Mouse (Mus musculus): ENCODE results near the gene Cfap36. TPM values are rescaled to one million over a fixed set of nuclear protein-coding genes. Genes with fewer than 3 reads are reported as not detected.
A peak's percentile ranks its signal among the peaks of the same experiment; 100 is the strongest.

Gene Cfap36
- polyA plus RNA-seq, 1 experiment from 2014 or later, result 121 TPM

GRCm38 (mm10) chr11:29216196-29216595 is 31.0 kb downstream of the Cfap36 start:
- Histone ChIP-seq H3K27me3 (ENCODE audit: control insufficient read depth, insufficient read depth, low read length) (no peaks in the 10 kb centered on the region), H3K4me2 (replicated peaks) (no peak overlapping the region), H3K27ac (no peak overlapping the region), H3K4me1 (replicated peaks; ENCODE audit: control insufficient read depth, insufficient read depth, low read length) (no peaks in the 10 kb centered on the region), H3K9me3 (ENCODE audit: control insufficient read depth, low read length) (no peaks in the 10 kb centered on the region), H3K4me3 (replicated peaks; ENCODE audit: low read length) (no peak overlapping the region), H3K36me3 (replicated peaks; ENCODE audit: control insufficient read depth, insufficient read depth) (peaks cover 84% of the 10 kb centered on the region), H3K9ac (no peak overlapping the region)
- DNase-seq (ENCODE audit: low spot score) (no peak), ATAC-seq (ENCODE audit: low FRiP score) (no peak)
- WGBS, result 92% methylated on average over 2 of the region's 2 CpGs

GRCm38 (mm10) chr11:29209774-29210173 is 37.4 kb downstream of the Cfap36 start:
- DNase-seq (ENCODE audit: low spot score) (no peak), ATAC-seq (ENCODE audit: low FRiP score) (no peak)
- peaks cover 53% of the 10 kb centered on the region for H3K36me3 ChIP-seq (replicated peaks; ENCODE audit: control insufficient read depth, insufficient read depth)
- WGBS, result 93% methylated on average over 2 of the region's 2 CpGs
- H3K9me3 ChIP-seq (ENCODE audit: control insufficient read depth, low read length), result no peaks in the 10 kb centered on the region
- no peak overlapping the region for H3K4me2 ChIP-seq (replicated peaks)
- no peaks in the 10 kb centered on the region for H3K27me3 ChIP-seq (ENCODE audit: control insufficient read depth, insufficient read depth, low read length)
- no peak overlapping the region for H3K9ac ChIP-seq
- no peaks in the 10 kb centered on the region for H3K4me1 ChIP-seq (replicated peaks; ENCODE audit: control insufficient read depth, insufficient read depth, low read length)
- H3K4me3 ChIP-seq (replicated peaks; ENCODE audit: low read length), result no peak overlapping the region
- H3K27ac ChIP-seq, result no peak overlapping the region

DNA sequence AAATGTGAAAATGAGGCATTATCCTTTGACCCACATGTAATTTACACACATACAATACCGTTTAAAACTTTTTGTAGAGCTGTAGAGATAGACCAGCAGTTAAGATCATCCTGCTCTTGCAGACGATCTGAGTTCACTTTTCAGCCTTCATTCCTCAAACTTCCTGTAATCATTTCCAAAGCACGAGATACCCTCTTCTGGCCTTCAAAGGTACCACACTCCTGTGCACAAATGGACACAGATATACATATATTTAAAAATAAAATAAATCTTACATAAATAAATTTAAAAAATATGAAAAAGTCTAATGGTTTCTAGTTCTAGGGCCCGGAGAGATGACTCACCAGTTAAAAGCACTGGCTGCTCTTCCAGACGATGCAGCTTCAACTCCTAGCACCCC is 43.6 kb downstream of the Cfap36 start:
- H3K4me2 ChIP-seq (replicated peaks), result no peak overlapping the region
- no peak overlapping the region for H3K9ac ChIP-seq
- no peaks in the 10 kb centered on the region for H3K4me1 ChIP-seq (replicated peaks; ENCODE audit: control insufficient read depth, insufficient read depth, low read length)
- WGBS, result 86% methylated on average over 5 of the region's 5 CpGs
- H3K27ac ChIP-seq, result no peak overlapping the region
- no peaks in the 10 kb centered on the region for H3K9me3 ChIP-seq (ENCODE audit: control insufficient read depth, low read length)
- ATAC-seq (ENCODE audit: low FRiP score), result no peak
- no peak overlapping the region for H3K4me3 ChIP-seq (replicated peaks; ENCODE audit: low read length)
- H3K27me3 ChIP-seq (ENCODE audit: control insufficient read depth, insufficient read depth, low read length), result no peaks in the 10 kb centered on the region
- DNase-seq (ENCODE audit: low spot score), result no peak
- peaks cover 62% of the 10 kb centered on the region for H3K36me3 ChIP-seq (replicated peaks; ENCODE audit: control insufficient read depth, insufficient read depth)

DNA sequence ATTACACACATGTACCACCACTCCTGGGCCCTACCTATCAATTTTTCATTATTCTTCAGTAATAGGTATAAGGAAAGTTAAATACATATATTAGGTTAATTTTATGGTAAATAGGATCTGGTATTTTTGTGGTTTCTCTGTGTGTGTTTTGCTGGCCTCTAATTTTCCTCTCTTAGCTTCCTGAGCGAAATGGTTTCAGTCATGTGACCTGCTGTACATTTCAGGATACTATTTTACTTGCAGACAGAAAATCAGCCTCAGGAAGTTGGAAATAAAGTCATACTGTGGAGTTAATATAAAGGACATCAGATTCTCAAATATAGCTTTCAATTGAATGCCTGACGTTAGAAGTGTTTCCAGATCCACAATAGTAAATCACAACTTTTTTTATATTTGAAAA is 58.2 kb downstream of the Cfap36 start:
- H3K4me2 ChIP-seq (replicated peaks), result no peak overlapping the region
- ATAC-seq (ENCODE audit: low FRiP score), result no peak
- H3K36me3 ChIP-seq (replicated peaks; ENCODE audit: control insufficient read depth, insufficient read depth), result peaks cover 67% of the 10 kb centered on the region
- DNase-seq (ENCODE audit: low spot score), result no peak
- no peak overlapping the region for H3K9ac ChIP-seq
- H3K4me1 ChIP-seq (replicated peaks; ENCODE audit: control insufficient read depth, insufficient read depth, low read length), result no peaks in the 10 kb centered on the region
- WGBS, result 90% methylated on average over 2 of the region's 2 CpGs
- H3K27ac ChIP-seq, result no peak overlapping the region
- H3K9me3 ChIP-seq (ENCODE audit: control insufficient read depth, low read length), result no peaks in the 10 kb centered on the region
- H3K4me3 ChIP-seq (replicated peaks; ENCODE audit: low read length), result no peak overlapping the region
- no peaks in the 10 kb centered on the region for H3K27me3 ChIP-seq (ENCODE audit: control insufficient read depth, insufficient read depth, low read length)

- Histone ChIP-seq H3K4me3 (replicated peaks; ENCODE audit: low read length) (no peak overlapping the region), H3K9me3 (ENCODE audit: control insufficient read depth, low read length) (no peaks in the 10 kb centered on the region), H3K4me2 (replicated peaks) (no peak overlapping the region), H3K36me3 (replicated peaks; ENCODE audit: control insufficient read depth, insufficient read depth) (peaks cover 46% of the 10 kb centered on the region), H3K27me3 (ENCODE audit: control insufficient read depth, insufficient read depth, low read length) (no peaks in the 10 kb centered on the region), H3K27ac (no peak overlapping the region), H3K9ac (no peak overlapping the region), H3K4me1 (replicated peaks; ENCODE audit: control insufficient read depth, insufficient read depth, low read length) (no peaks in the 10 kb centered on the region)
- ATAC-seq (ENCODE audit: low FRiP score) (no peak), DNase-seq (ENCODE audit: low spot score) (no peak)
- 97% methylated on average over 5 of the region's 5 CpGs for WGBS
Observed at GRCm38 (mm10) chr11:29181751-29182150, 65.5 kb downstream of the Cfap36 start.

GRCm38 (mm10) chr11:29180657-29181056 is 66.6 kb downstream of the Cfap36 start:
- 77% methylated on average over 3 of the region's 3 CpGs for WGBS
- ATAC-seq (ENCODE audit: low FRiP score) (no peak), DNase-seq (ENCODE audit: low spot score) (no peak)
- H3K9me3 ChIP-seq (ENCODE audit: control insufficient read depth, low read length), result no peaks in the 10 kb centered on the region
- H3K4me1 ChIP-seq (replicated peaks; ENCODE audit: control insufficient read depth, insufficient read depth, low read length), result no peaks in the 10 kb centered on the region
- no peak overlapping the region for H3K4me3 ChIP-seq (replicated peaks; ENCODE audit: low read length)
- peaks cover 35% of the 10 kb centered on the region for H3K36me3 ChIP-seq (replicated peaks; ENCODE audit: control insufficient read depth, insufficient read depth)
- no peaks in the 10 kb centered on the region for H3K27me3 ChIP-seq (ENCODE audit: control insufficient read depth, insufficient read depth, low read length)
- no peak overlapping the region for H3K27ac ChIP-seq
- no peak overlapping the region for H3K4me2 ChIP-seq (replicated peaks)
- H3K9ac ChIP-seq, result no peak overlapping the region

DNA sequence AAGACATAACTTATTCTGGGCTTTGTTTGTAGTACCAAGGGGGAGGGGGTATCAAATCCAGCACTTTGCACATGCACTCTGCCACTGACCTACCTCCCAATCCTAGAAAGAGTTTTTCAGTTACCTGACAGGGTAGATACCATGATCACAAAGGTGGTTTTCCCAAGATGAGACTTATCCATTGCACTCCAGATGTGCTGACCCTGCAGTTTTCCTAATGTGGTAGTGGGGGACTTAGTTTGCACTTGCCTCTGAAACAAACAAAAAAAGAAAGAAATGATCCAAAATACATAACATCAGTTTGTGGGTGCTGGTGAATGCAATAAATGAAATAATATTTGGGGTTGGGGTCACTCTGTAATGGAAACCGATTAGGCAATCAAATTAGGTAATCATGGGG is 67.9 kb downstream of the Cfap36 start:
- Histone ChIP-seq H3K9me3 (ENCODE audit: control insufficient read depth, low read length) (no peaks in the 10 kb centered on the region), H3K36me3 (replicated peaks; ENCODE audit: control insufficient read depth, insufficient read depth) (peaks cover 22% of the 10 kb centered on the region), H3K4me3 (replicated peaks; ENCODE audit: low read length) (no peak overlapping the region), H3K27ac (no peak overlapping the region), H3K4me1 (replicated peaks; ENCODE audit: control insufficient read depth, insufficient read depth, low read length) (peaks cover 3% of the 10 kb centered on the region; the same call in 1 of the 2 replicates), H3K27me3 (ENCODE audit: control insufficient read depth, insufficient read depth, low read length) (no peaks in the 10 kb centered on the region), H3K9ac (no peak overlapping the region), H3K4me2 (replicated peaks) (no peak overlapping the region)
- ATAC-seq (ENCODE audit: low FRiP score) (no peak), DNase-seq (ENCODE audit: low spot score) (no peak)
- WGBS, result 97% methylated on average over 1 of the region's 1 CpGs

DNA sequence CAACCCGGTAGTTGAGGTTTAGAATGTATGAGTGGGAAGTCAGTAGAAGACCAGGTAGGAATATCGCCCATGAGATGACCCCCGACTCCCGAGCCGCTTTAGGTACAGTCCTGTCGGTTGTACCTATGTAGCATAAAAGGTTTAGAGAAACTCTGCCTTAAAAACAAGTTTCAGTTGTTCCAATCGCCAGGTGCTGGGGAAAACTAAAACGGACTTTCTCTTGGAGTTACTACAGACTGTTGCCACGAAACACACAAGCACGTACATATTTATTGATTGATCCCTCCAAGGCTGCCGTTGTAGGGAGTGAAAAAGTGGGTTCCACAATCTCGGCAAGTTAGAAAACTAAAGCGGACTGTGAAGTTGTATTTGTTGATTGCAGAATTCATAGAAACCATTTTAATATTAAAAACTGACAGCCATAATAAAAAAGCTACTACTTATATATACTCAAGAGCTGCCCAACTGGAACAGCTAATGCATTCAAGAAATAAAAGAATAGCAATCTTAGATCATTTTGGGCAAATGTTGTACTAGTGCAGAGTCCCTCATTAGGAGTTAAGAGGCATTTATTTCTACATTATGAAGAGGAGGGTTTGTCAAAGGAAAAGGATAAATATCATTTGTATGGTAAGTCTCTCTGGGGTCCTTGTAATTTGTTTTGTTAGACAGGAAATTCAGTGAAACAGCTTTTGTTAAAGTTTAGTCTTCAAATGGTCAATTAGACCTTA is 73.3 kb downstream of the Cfap36 start:
- no peaks in the 10 kb centered on the region; the same call in 1 of the 2 replicates for H3K36me3 ChIP-seq (replicated peaks; ENCODE audit: control insufficient read depth, insufficient read depth)
- no peaks in the 10 kb centered on the region for H3K27me3 ChIP-seq (ENCODE audit: control insufficient read depth, insufficient read depth, low read length)
- H3K4me3 ChIP-seq (replicated peaks; ENCODE audit: low read length), result peak overlapping the region; percentile 100
- ATAC-seq (ENCODE audit: low FRiP score) (no peak), DNase-seq (ENCODE audit: low spot score) (no peak)
- H3K9me3 ChIP-seq (ENCODE audit: control insufficient read depth, low read length), result no peaks in the 10 kb centered on the region
- 5% methylated on average over 13 of the region's 13 CpGs for WGBS
- H3K27ac ChIP-seq, result peak overlapping the region; percentile 97; the same call in 1 of the 2 replicates
- H3K4me2 ChIP-seq (replicated peaks), result peak overlapping the region; percentile 87
- peaks cover 21% of the 10 kb centered on the region for H3K4me1 ChIP-seq (replicated peaks; ENCODE audit: control insufficient read depth, insufficient read depth, low read length)
- peak overlapping the region; percentile 100 for H3K9ac ChIP-seq

- DNase-seq (ENCODE audit: low spot score), result peak; percentile 66
- H3K27ac ChIP-seq, result peak overlapping the region; percentile 97
- H3K4me2 ChIP-seq (replicated peaks), result peak overlapping the region; percentile 87
- H3K4me1 ChIP-seq (replicated peaks; ENCODE audit: control insufficient read depth, insufficient read depth, low read length), result peaks cover 21% of the 10 kb centered on the region
- ATAC-seq (ENCODE audit: low FRiP score), result peak; percentile 69
- 0% methylated on average over 38 of the region's 38 CpGs for WGBS
- H3K4me3 ChIP-seq (replicated peaks; ENCODE audit: low read length), result peak overlapping the region; percentile 100
- H3K36me3 ChIP-seq (replicated peaks; ENCODE audit: control insufficient read depth, insufficient read depth), result no peaks in the 10 kb centered on the region
- H3K27me3 ChIP-seq (ENCODE audit: control insufficient read depth, insufficient read depth, low read length), result no peaks in the 10 kb centered on the region
- H3K9ac ChIP-seq, result peak overlapping the region; percentile 100
- no peaks in the 10 kb centered on the region for H3K9me3 ChIP-seq (ENCODE audit: control insufficient read depth, low read length)
Observed at GRCm38 (mm10) chr11:29173125-29173631, 74.0 kb downstream of the Cfap36 start.

Data from hindbrain, embryonic 14.5 days (tissue).